9 mouse cellular contexts compared by ENCODE assay signal in the genomic region with DNA sequence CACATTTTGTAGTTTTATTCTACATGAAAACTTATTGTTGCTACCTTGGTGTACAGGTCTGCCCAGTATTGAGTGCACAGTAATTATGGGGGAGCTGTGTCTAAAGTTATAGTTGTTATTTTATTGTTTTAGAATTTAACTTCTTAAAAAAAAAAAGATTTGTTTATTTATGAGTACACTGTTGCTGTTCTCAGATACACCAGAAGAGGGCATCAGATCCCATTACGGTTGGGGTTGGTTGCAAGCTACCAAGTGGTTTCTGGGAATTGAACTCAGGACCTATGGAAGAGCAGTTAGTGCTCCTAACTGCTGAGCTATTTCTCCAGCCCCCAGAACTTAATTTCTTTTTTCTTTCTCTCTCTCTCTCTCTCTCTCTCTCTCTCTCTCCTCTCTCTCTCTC. TPM values are rescaled to one million over a fixed set of nuclear protein-coding genes. Genes with fewer than 3 reads are reported as not detected.
DNase-seq lines count a peak whose midpoint lies in the region; ATAC-seq and TF ChIP-seq lines count a peak whose summit lies in the region.
"Had no signal": no experiment of that assay in that cellular context is flagged by ENCODE, and none has a peak within 500 bp of the region (broad histone marks: within the 10 kb centered on the region; RNA-seq: fewer than 3 reads in every experiment).

No protein-coding gene starts in this region.

- H3K27me3 ChIP-seq in kidney, postnatal 0 days (ENCODE audit: insufficient read depth, low read length), result no peaks in the 10 kb centered on the region
- H3K27me3 ChIP-seq in midbrain, embryonic 16.5 days (ENCODE audit: control insufficient read depth, insufficient read depth, low read depth, low read length), result no peaks in the 10 kb centered on the region
- H3K27me3 ChIP-seq: neural tube, embryonic 15.5 days had no signal

- WGBS in kidney, postnatal 0 days, result 64% methylated on average over 1 of the region's 1 CpGs
- 70% methylated on average over 1 of the region's 1 CpGs for WGBS in midbrain, embryonic 16.5 days

- DNase-seq in kidney, postnatal 0 days (ENCODE audit: low spot score), result peak; percentile 40
- no peak for DNase-seq in kidney, postnatal 14 days
- DNase-seq in 416B (ENCODE audit: low read depth), result peak; percentile 74
- peak; percentile 30 to 46 for DNase-seq in B cell, adult 2 months
- no peak for DNase-seq in brain, embryonic 14.5 days (ENCODE audit: low read depth)
- DNase-seq in right cerebral cortex, adult 18-20 months, result no peak
- DNase-seq: gastrocnemius, postnatal 25 days had no signal

- no peak overlapping the region for H3K9ac ChIP-seq in kidney, postnatal 0 days (ENCODE audit: low read depth, low read length)
- no peak overlapping the region for H3K9ac ChIP-seq in midbrain, embryonic 16.5 days (ENCODE audit: low read depth, low read length)
- H3K9ac ChIP-seq: neural tube, embryonic 15.5 days had no signal

- no peak for ATAC-seq in kidney, postnatal 0 days (replicated peaks; ENCODE audit: low FRiP score, low read depth)
- ATAC-seq in midbrain, embryonic 16.5 days, result no peak

- no peak for TF ChIP-seq POLR2A in brain, embryonic 14.5 days (IDR thresholded peaks at IDR 0.05; ENCODE audit: borderline replicate concordance, extremely low read depth, insufficient read depth, insufficient read length, poor library complexity, severe bottlenecking)

- H3K4me1 ChIP-seq in kidney, postnatal 0 days (replicated peaks; ENCODE audit: insufficient read depth, low read length), result no peaks in the 10 kb centered on the region
- H3K4me1 ChIP-seq in midbrain, embryonic 16.5 days (ENCODE audit: control insufficient read depth, insufficient read depth, low read length), result peaks cover 5% of the 10 kb centered on the region; the same call in 1 of the 2 replicates

- no peak overlapping the region for H3K4me3 ChIP-seq in kidney, postnatal 0 days (replicated peaks; ENCODE audit: low read depth, low read length)
- no peak overlapping the region for H3K4me3 ChIP-seq in midbrain, embryonic 16.5 days (ENCODE audit: low read depth, low read length)
- H3K4me3 ChIP-seq: neural tube, embryonic 15.5 days had no signal

- no peaks in the 10 kb centered on the region for H3K9me3 ChIP-seq in kidney, postnatal 0 days (replicated peaks; ENCODE audit: low read length)
- no peaks in the 10 kb centered on the region for H3K9me3 ChIP-seq in midbrain, embryonic 16.5 days (replicated peaks; ENCODE audit: control insufficient read depth, low read length, poor library complexity, severe bottlenecking)
- H3K9me3 ChIP-seq: neural tube, embryonic 15.5 days had no signal

- TF ChIP-seq CTCF in kidney, postnatal 0 days (IDR thresholded peaks at IDR 0.05; ENCODE audit: low read depth), result peak; percentile 61
- peak; percentile 25; the same call in 1 of the 2 replicates for TF ChIP-seq CTCF in brain, embryonic 14.5 days (IDR thresholded peaks at IDR 0.05; ENCODE audit: borderline replicate concordance, extremely low read depth, insufficient read depth, insufficient read length)

- H3K4me2 ChIP-seq in kidney, postnatal 0 days (ENCODE audit: low read length), result no peak overlapping the region
- H3K4me2 ChIP-seq in midbrain, embryonic 16.5 days (ENCODE audit: low read length), result no peak overlapping the region
- H3K4me2 ChIP-seq: neural tube, embryonic 15.5 days had no signal

- H3K36me3 ChIP-seq in kidney, postnatal 0 days (ENCODE audit: insufficient read depth, low read length), result no peaks in the 10 kb centered on the region
- H3K36me3 ChIP-seq in midbrain, embryonic 16.5 days (ENCODE audit: control insufficient read depth, insufficient read depth, low read length), result no peaks in the 10 kb centered on the region
- H3K36me3 ChIP-seq: neural tube, embryonic 15.5 days had no signal

- no peak overlapping the region for H3K27ac ChIP-seq in kidney, postnatal 0 days
- no peak overlapping the region for H3K27ac ChIP-seq in midbrain, embryonic 16.5 days (ENCODE audit: low read length)
- H3K27ac ChIP-seq: neural tube, embryonic 15.5 days had no signal

RNA-seq across cellular contexts. Expression of a gene that starts 59.4 kb away (rescaled TPM):
- 756 and 772 TPM in 2 replicates for polyA plus RNA-seq in kidney, postnatal 0 days (2015; fragmentation: Nextera tagmentation; extraction: Ambion mirVana)
- polyA plus RNA-seq in brain, embryonic 14.5 days (2012; rRNA removed), result 563 and 565 TPM in 2 replicates
- 738 and 762 TPM in 2 replicates for polyA plus RNA-seq in midbrain, embryonic 16.5 days (2015; fragmentation: Nextera tagmentation; extraction: Ambion mirVana)

Comparison
In these comparisons a context has a peak if more than half of its experiments do, and no peak if none do; other contexts are left out.
1. DNase-seq: peak in kidney, postnatal 0 days (single experiment), 416B (single experiment) and B cell, adult 2 months (2 of 2); none in kidney, postnatal 14 days (single experiment), brain, embryonic 14.5 days (single experiment) and right cerebral cortex, adult 18-20 months (single experiment).